ENCODE assay signal across 24 mouse cellular contexts in genomic region chr10:67014746-67015145, GRCm38 (mm10).
DNase-seq lines count a peak whose midpoint lies in the region; ATAC-seq and TF ChIP-seq lines count a peak whose summit lies in the region.
"Had no signal": no experiment of that assay in that cellular context is flagged by ENCODE, and none has a peak within 500 bp of the region (broad histone marks: within the 10 kb centered on the region; RNA-seq: fewer than 3 reads in every experiment).

No protein-coding gene starts in this region.

- no peak for ATAC-seq in intestine, embryonic 16.5 days
- ATAC-seq: forebrain, embryonic 13.5 days; forebrain, embryonic 16.5 days; hindbrain, postnatal 0 days; inflammation-experienced regulatory T-cells, adult 6 months; intestine, postnatal 0 days had no signal

- no peak overlapping the region for H3K9ac ChIP-seq in intestine, embryonic 16.5 days (ENCODE audit: low read depth, low read length)
- H3K9ac ChIP-seq: forebrain, embryonic 13.5 days; heart, embryonic 12.5 days; heart, embryonic 15.5 days; hindbrain, embryonic 14.5 days had no signal

- no peaks in the 10 kb centered on the region for H3K79me2 ChIP-seq in myocyte (ENCODE audit: control insufficient read depth, insufficient read depth)

- no peak overlapping the region for H3K4me3 ChIP-seq in myocyte
- no peak overlapping the region for H3K4me3 ChIP-seq in intestine, embryonic 16.5 days (ENCODE audit: low read length)
- H3K4me3 ChIP-seq: forebrain, embryonic 10.5 days; forebrain, embryonic 13.5 days; heart, embryonic 12.5 days; heart, embryonic 15.5 days had no signal

- intact Hi-C loops in left cerebral cortex, postnatal 14 days (cut with DNase I), result no loop called here

- TF ChIP-seq POLR2A in myocyte (IDR thresholded peaks at IDR 0.05; ENCODE audit: insufficient read length, low read depth), result no peak

- H3K4me1 ChIP-seq in intestine, embryonic 16.5 days (ENCODE audit: control insufficient read depth, insufficient read depth, low read length), result peaks cover 16% of the 10 kb centered on the region

- peak; percentile 20 for DNase-seq in adrenal gland, postnatal 25 days
- no peak for DNase-seq in adrenal gland, adult 18-20 months (ENCODE audit: low spot score in 2 of 2)
- DNase-seq in 3134 (ENCODE audit: extremely low read depth, insufficient read length, low spot score) (peak; percentile 22), MN1 (ENCODE audit: low spot score) (peak; percentile 18)
- DNase-seq in left cerebral cortex, postnatal 14 days (ENCODE audit: low spot score in 2 of 2), result no peak
- DNase-seq: adrenal gland, postnatal 10 days; cerebellum, adult 11 months; cerebellum, adult 8-10 months; cerebellum, postnatal 14 days; gastrocnemius, postnatal 25 days; heart, adult 18-20 months; heart, postnatal 10 days; heart, postnatal 4 days had no signal

- H3K9me3 ChIP-seq in intestine, embryonic 16.5 days (ENCODE audit: control insufficient read depth, low read length), result no peaks in the 10 kb centered on the region
- H3K9me3 ChIP-seq: forebrain, embryonic 10.5 days; forebrain, embryonic 13.5 days; heart, embryonic 12.5 days; heart, embryonic 15.5 days had no signal

- peaks cover 12% of the 10 kb centered on the region for H3K36me3 ChIP-seq in myocyte (ENCODE audit: control insufficient read depth, insufficient read depth)
- H3K36me3 ChIP-seq in intestine, embryonic 16.5 days (ENCODE audit: control insufficient read depth, insufficient read depth, low read length), result no peaks in the 10 kb centered on the region

- H3K27me3 ChIP-seq in myocyte (ENCODE audit: control insufficient read depth, insufficient read depth, insufficient read length), result no peaks in the 10 kb centered on the region
- no peaks in the 10 kb centered on the region for H3K27me3 ChIP-seq in intestine, embryonic 16.5 days (replicated peaks; ENCODE audit: control insufficient read depth, insufficient read depth, low read length)
- H3K27me3 ChIP-seq: forebrain, embryonic 13.5 days; heart, embryonic 12.5 days; heart, embryonic 15.5 days had no signal

- H3ac ChIP-seq in myocyte (ENCODE audit: control insufficient read depth, insufficient read length), result no peak overlapping the region

- 92% methylated on average over 12 of the region's 12 CpGs for WGBS in intestine, embryonic 16.5 days

- H3K4me2 ChIP-seq in myocyte (ENCODE audit: low read depth), result peak overlapping the region; percentile 45
- H3K4me2 ChIP-seq in intestine, embryonic 16.5 days (ENCODE audit: low read depth, low read length), result no peak overlapping the region
- H3K4me2 ChIP-seq: forebrain, embryonic 13.5 days; heart, embryonic 12.5 days; heart, embryonic 15.5 days; hindbrain, embryonic 14.5 days had no signal

- H3K27ac ChIP-seq in intestine, embryonic 16.5 days (ENCODE audit: low read length), result no peak overlapping the region
- H3K27ac ChIP-seq: forebrain, embryonic 10.5 days; forebrain, embryonic 13.5 days; heart, embryonic 15.5 days; hindbrain, embryonic 14.5 days; hindbrain, postnatal 0 days had no signal

TF ChIP-seq in myocyte, 11 proteins besides CTCF, POLR2A, EP300 and RAD21:
- TF ChIP-seq MYOD1 (IDR thresholded peaks at IDR 0.05; ENCODE audit: control insufficient read depth in 1 of 3, insufficient read length in 2 of 3, low read depth in 2 of 3), result no peak
- no peak for TF ChIP-seq SRF (IDR thresholded peaks at IDR 0.05; ENCODE audit: control insufficient read depth, insufficient read length, low read depth)
- no peak for TF ChIP-seq CEBPB (IDR thresholded peaks at IDR 0.05; ENCODE audit: insufficient read depth, poor library complexity, severe bottlenecking)
- TF ChIP-seq MYOG (IDR thresholded peaks at IDR 0.05; ENCODE audit: control insufficient read depth in 1 of 3, insufficient read depth in 1 of 3, insufficient read length in 2 of 3, low read depth in 2 of 3), result no peak
- TF ChIP-seq TCF12 (IDR thresholded peaks at IDR 0.05; ENCODE audit: insufficient read depth, poor library complexity, severe bottlenecking), result peak; percentile 4
- TF ChIP-seq REST (IDR thresholded peaks at IDR 0.05; ENCODE audit: insufficient read depth, insufficient read length), result no peak
- TF ChIP-seq TCF3 (IDR thresholded peaks at IDR 0.05; ENCODE audit: insufficient read length, low read depth), result no peak

Comparison
In these comparisons a context has a peak if more than half of its experiments do, and no peak if none do; other contexts are left out.
1. DNase-seq: peak in adrenal gland, postnatal 25 days (single experiment), 3134 (single experiment) and MN1 (single experiment); none in adrenal gland, adult 18-20 months (0 of 2) and left cerebral cortex, postnatal 14 days (0 of 2).